Mouse (Mus musculus) CH12.LX (cell line): ENCODE data around the gene Slc16a12. TPM values are rescaled to one million over a fixed set of nuclear protein-coding genes. Genes with fewer than 3 reads are reported as not detected.

Source experiments
- DNase-seq: peaks from one replicate; pipeline ENCODE4 v3.0.0-alpha.2; 2013; ENCODE audit errors: extremely low read depth
- H3K27ac ChIP-seq: 2 replicates; pipeline ENCODE4 v1.5.1; 2012; ENCODE audit warnings: low read depth, mild to moderate bottlenecking, control low read depth, moderate library complexity; ENCODE audit not compliant: insufficient read depth
- H3K27me3 ChIP-seq: replicated peaks from 2 replicates; pipeline ENCODE3; 2012; ENCODE audit warnings: inconsistent platforms
- H3K36me3 ChIP-seq, 2 experiments: replicated peaks in 1 of 2; 2 replicates each; pipeline versions ENCODE3 to v1.6.1; 2012; ENCODE audit warnings: inconsistent platforms in 1 of 2, low read length in 1 of 2, mild to moderate bottlenecking in 1 of 2, mixed read lengths in 1 of 2, moderate library complexity in 1 of 2; ENCODE audit not compliant: control insufficient read depth in 1 of 2, insufficient read depth in 1 of 2
- H3K4me1 ChIP-seq, 2 experiments: 2 replicates each; pipeline ENCODE4 v1.6.1; 2012; ENCODE audit warnings: inconsistent platforms in 1 of 2, moderate library complexity in 1 of 2; ENCODE audit not compliant: insufficient read depth in 2 of 2, control insufficient read depth in 1 of 2
- H3K4me2 ChIP-seq: 2 replicates; pipeline ENCODE4 v1.6.1; 2012; ENCODE audit warnings: low read depth, mild to moderate bottlenecking, control low read depth; ENCODE audit not compliant: poor library complexity, insufficient read depth, severe bottlenecking
- H3K4me3 ChIP-seq, 3 experiments: fragments of 150-350 bp in 1 of 3; sonication (generic) in 1 of 3; replicated peaks in 1 of 3; 2 replicates each; pipeline versions ENCODE3 to v1.5.1; 2011 to 2012; ENCODE audit warnings: low read depth in 2 of 3, low read length in 2 of 3, mild to moderate bottlenecking in 2 of 3, moderate library complexity in 2 of 3, control low read depth in 1 of 3, improper control_type of control experiment in 1 of 3, inconsistent platforms in 1 of 3, mixed read lengths in 1 of 3; ENCODE audit not compliant: poor library complexity in 1 of 3
- H3K79me2 ChIP-seq: replicated peaks from 2 replicates; pipeline ENCODE4 v1.6.1; 2012; ENCODE audit warnings: mild to moderate bottlenecking, moderate library complexity; ENCODE audit not compliant: control insufficient read depth, poor library complexity, insufficient read depth, severe bottlenecking; ENCODE audit errors: extremely low read depth
- H3K9ac ChIP-seq: 2 replicates; pipeline ENCODE4 v1.6.1; 2012; ENCODE audit warnings: low read depth, mild to moderate bottlenecking, control low read depth, moderate library complexity; ENCODE audit not compliant: insufficient read depth
- H3K9me3 ChIP-seq: replicated peaks from 2 replicates; pipeline ENCODE3; 2012; ENCODE audit warnings: low read length, inconsistent platforms, mixed read lengths
- CHD1 ChIP-seq: IDR thresholded peaks from 2 replicates; pipeline ENCODE4 v1.6.1; 2012; ENCODE audit warnings: low read depth, low read length, improper control_type of control experiment, inconsistent platforms
- E2F4 ChIP-seq: IDR thresholded peaks from 2 replicates; pipeline ENCODE4 v1.6.1; 2011; ENCODE audit warnings: low read depth, low read length, improper control_type of control experiment; ENCODE audit not compliant: insufficient replicate concordance
- GABPA ChIP-seq: IDR thresholded peaks from 2 replicates; pipeline ENCODE4 v1.6.1; 2012; ENCODE audit warnings: low read depth, low read length, improper control_type of control experiment, inconsistent platforms; ENCODE audit not compliant: insufficient replicate concordance
- JUN ChIP-seq: IDR thresholded peaks from 2 replicates; pipeline ENCODE4 v1.6.1; 2011; ENCODE audit warnings: low read depth, mild to moderate bottlenecking, low read length, improper control_type of control experiment, moderate library complexity; ENCODE audit not compliant: insufficient read depth
- JUND ChIP-seq: conservative IDR thresholded peaks from 2 replicates; pipeline ENCODE4 v1.6.1; 2011; ENCODE audit warnings: low read depth, low read length, improper control_type of control experiment
- KAT2A ChIP-seq: IDR thresholded peaks from 2 replicates; pipeline ENCODE4 v1.6.1; 2012; ENCODE audit warnings: low read length, improper control_type of control experiment, inconsistent platforms; ENCODE audit not compliant: insufficient replicate concordance
- MEF2A ChIP-seq: IDR thresholded peaks from 2 replicates; pipeline ENCODE4 v1.6.1; 2014; ENCODE audit warnings: low read depth, mild to moderate bottlenecking, inconsistent platforms, low read length, improper control_type of control experiment, borderline replicate concordance
- NRF1 ChIP-seq: IDR thresholded peaks from 2 replicates; pipeline ENCODE4 v1.6.1; 2014; ENCODE audit warnings: low read depth, mild to moderate bottlenecking, inconsistent platforms, low read length, improper control_type of control experiment, moderate library complexity
- SIN3A ChIP-seq: IDR thresholded peaks from 2 replicates; pipeline ENCODE4 v1.6.1; 2012; ENCODE audit warnings: low read length, improper control_type of control experiment, inconsistent platforms
- TBP ChIP-seq: conservative IDR thresholded peaks from 2 replicates; pipeline ENCODE4 v1.6.1; 2011; ENCODE audit warnings: low read depth, low read length, improper control_type of control experiment
- TCF12 ChIP-seq: IDR thresholded peaks from 2 replicates; pipeline ENCODE4 v1.6.1; 2014; ENCODE audit warnings: low read depth, mild to moderate bottlenecking, inconsistent platforms, low read length, improper control_type of control experiment
- UBTF ChIP-seq: IDR thresholded peaks from 2 replicates; pipeline ENCODE4 v1.6.1; 2012; ENCODE audit warnings: low read depth, mild to moderate bottlenecking, inconsistent platforms, low read length, improper control_type of control experiment, moderate library complexity
- USF1 ChIP-seq: IDR thresholded peaks from 2 replicates; pipeline ENCODE4 v1.6.1; 2014; ENCODE audit warnings: low read depth, mild to moderate bottlenecking, inconsistent platforms, low read length, improper control_type of control experiment
- ZC3H11A ChIP-seq: IDR thresholded peaks from 2 replicates; pipeline ENCODE4 v1.6.1; 2012; ENCODE audit warnings: low read depth, mild to moderate bottlenecking, inconsistent platforms, low read length, improper control_type of control experiment
- ZKSCAN1 ChIP-seq: IDR thresholded peaks from 2 replicates; pipeline ENCODE4 v1.6.1; 2012; ENCODE audit warnings: low read depth, inconsistent platforms, low read length, improper control_type of control experiment, borderline replicate concordance
- ZMIZ1 ChIP-seq: IDR thresholded peaks from 2 replicates; pipeline ENCODE4 v1.6.1; 2012; ENCODE audit warnings: low read depth, mild to moderate bottlenecking, inconsistent platforms, low read length, improper control_type of control experiment
- dilution Hi-C: fragments of 300-500 bp; cut with MboI; formaldehyde crosslinking; loops from 2 replicates; pipeline ENCODE4 v1.14.3; 2020; ENCODE audit warnings: low sequenced_read_pairs; ENCODE audit not compliant: extremely low pct_unique_long_range_greater_than_20kb, extremely low pct_ligation_motif_present
- in situ Hi-C: fragments of 300-500 bp; cut with MboI; formaldehyde crosslinking; loops from 3 replicates; pipeline ENCODE4 v1.14.3; 2019; ENCODE audit warnings: low sequenced_read_pairs, low pct_ligation_motif_present, low pct_unique_long_range_greater_than_20kb, mixed read lengths
- polyA plus RNA-seq: library from polyadenylated mRNA; unstranded; fragments of >175 nt; gene quantifications from 2 replicates; pipeline ENCODE4 v1.2.1, GENCODE M21; 2012; ENCODE audit warnings: low read depth; ENCODE audit not compliant: insufficient read length
- total RNA-seq, 2 experiments: library from RNA; depleted of rRNA; stranded (reverse); fragments of 300-350 nt in 1 of 2; fragments of >200 nt in 1 of 2; gene quantifications; 2 replicates each; pipeline ENCODE4 v1.2.3; 2012 to 2014

The Slc16a12 gene
- total and polyA plus RNA-seq, 3 experiments: 0.08 TPM; not detected in 1

DNA sequence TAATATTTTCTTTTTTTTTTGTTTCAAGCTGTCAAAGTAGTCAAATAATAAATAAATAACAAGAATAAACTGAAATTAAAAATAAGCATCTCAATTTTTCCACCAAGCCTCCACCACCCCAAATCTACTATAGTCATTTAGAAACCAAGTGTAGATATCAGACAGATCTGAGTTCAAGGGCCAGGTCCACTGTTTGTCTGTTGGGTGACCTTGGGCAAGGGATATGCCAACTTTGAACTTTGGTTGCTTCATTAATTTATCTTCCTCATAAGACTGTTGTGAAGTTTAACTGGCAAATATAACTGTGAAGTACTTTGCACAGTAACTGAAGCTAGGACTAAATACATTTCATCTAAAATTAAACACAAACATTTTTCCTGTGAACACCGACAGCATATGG, 8.6 kb upstream of the Slc16a12 start:
- no peaks in the 10 kb centered on the region for H3K4me1 ChIP-seq
- in situ Hi-C loops: loop anchor here (10.0 kb wide), 1 partner anchor 71 kb away; no protein-coding TSS in a partner anchor
- dilution Hi-C loops: no loop called here
- H3K9me3 ChIP-seq: no peaks in the 10 kb centered on the region
- TF ChIP-seq UBTF (no peak), GABPA (no peak), NRF1 (no peak), ZKSCAN1 (no peak), TCF12 (no peak), KAT2A (no peak), TBP (no peak), SIN3A (no peak), ZC3H11A (no peak), CHD1 (no peak)
- H3K27me3 ChIP-seq: no peaks in the 10 kb centered on the region
- no peak overlapping the region for H3K4me3 ChIP-seq
- no peak overlapping the region for H3K4me2 ChIP-seq
- no peak for DNase-seq
- H3K79me2 ChIP-seq: no peaks in the 10 kb centered on the region
- H3K27ac ChIP-seq: no peak overlapping the region
- H3K36me3 ChIP-seq: no peaks in the 10 kb centered on the region
- no peak overlapping the region for H3K9ac ChIP-seq

DNA sequence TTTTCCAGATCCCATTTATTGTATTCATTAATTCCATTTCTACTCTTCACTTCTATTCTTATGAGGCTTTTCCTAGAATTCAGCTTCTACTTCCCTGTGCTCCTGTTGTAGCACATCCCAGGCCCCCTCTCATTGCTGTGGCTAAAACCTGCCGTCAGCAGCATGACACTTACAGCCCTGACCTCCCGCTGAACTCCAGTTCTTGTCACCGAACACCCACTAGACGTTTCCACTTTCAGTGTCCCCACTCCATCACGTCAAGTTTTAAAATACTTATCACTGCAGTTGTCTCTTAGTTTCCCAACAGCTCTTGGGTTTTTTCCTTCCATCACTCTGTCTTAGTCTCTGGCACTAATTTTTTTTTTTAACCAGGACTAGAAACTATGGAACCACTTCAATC, 6.2 kb upstream of the Slc16a12 start:
- dilution Hi-C loops: no loop called here
- TF ChIP-seq JUN (no peak), TBP (no peak), E2F4 (no peak)

DNA sequence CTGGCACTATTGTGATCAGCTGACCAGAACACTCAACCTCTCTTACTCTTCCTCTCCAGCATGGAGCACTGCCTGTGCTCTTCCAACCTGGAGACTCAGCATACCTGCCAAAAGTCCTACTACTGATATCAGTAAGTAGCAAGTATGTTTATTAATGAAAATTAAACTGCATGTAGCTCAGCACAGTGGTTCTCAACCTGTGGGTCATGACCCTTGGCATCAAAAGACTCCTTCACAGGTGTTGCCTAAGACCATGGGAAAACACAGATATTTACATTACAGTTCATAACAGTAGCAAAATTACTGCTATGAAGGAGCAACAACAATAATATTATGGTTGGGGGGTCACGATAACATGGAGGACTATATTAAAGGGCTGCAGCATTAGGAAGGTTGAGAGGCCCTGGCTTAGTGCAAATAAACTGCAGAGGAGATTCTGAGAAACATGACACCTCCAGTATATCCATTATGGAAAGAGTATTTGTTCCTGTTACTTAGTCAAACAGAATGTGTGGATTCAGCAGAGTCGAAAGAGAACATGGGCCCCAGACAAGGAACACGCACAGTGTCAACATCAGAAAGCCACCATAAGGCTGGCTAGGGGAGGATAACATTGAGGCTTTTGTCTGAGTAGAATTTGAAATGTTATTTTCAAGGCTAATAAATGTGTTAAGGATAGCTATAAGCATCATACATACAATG, 5.5 kb upstream of the Slc16a12 start:
- TF ChIP-seq GABPA: no peak
- no peak for TF ChIP-seq JUN
- no peak for TF ChIP-seq CHD1
- TF ChIP-seq MEF2A: no peak
- TF ChIP-seq TCF12: no peak
- TF ChIP-seq ZMIZ1: no peak
- TF ChIP-seq JUND: no peak
- no peak for TF ChIP-seq USF1
- no peak for DNase-seq
- no peak overlapping the region for H3K9ac ChIP-seq
- no peaks in the 10 kb centered on the region for H3K4me1 ChIP-seq
- H3K27ac ChIP-seq: no peak overlapping the region
- H3K36me3 ChIP-seq: no peaks in the 10 kb centered on the region
- H3K79me2 ChIP-seq: no peaks in the 10 kb centered on the region
- H3K9me3 ChIP-seq: no peaks in the 10 kb centered on the region
- in situ Hi-C loops (loop anchor here (10.0 kb wide), 1 partner anchor 68 kb away; no protein-coding TSS in a partner anchor), dilution Hi-C loops (no loop called here)
- H3K27me3 ChIP-seq: no peaks in the 10 kb centered on the region
- no peak overlapping the region for H3K4me3 ChIP-seq
- H3K4me2 ChIP-seq: no peak overlapping the region

More for the DNA sequence above, 6.2 kb upstream of the Slc16a12 start:
- Histone ChIP-seq H3K27ac (no peak overlapping the region), H3K27me3 (no peaks in the 10 kb centered on the region), H3K79me2 (no peaks in the 10 kb centered on the region), H3K9ac (no peak overlapping the region), H3K36me3 (no peaks in the 10 kb centered on the region), H3K4me3 (no peak overlapping the region), H3K9me3 (no peaks in the 10 kb centered on the region), H3K4me2 (no peak overlapping the region), H3K4me1 (no peaks in the 10 kb centered on the region)
- in situ Hi-C loops: loop anchor here (10.0 kb wide), 1 partner anchor 68 kb away; no protein-coding TSS in a partner anchor
- no peak for DNase-seq
